Mouse (Mus musculus) frontal cortex, postnatal 10 days (tissue): Measurements from ENCODE around the gene Capn13.
A peak's percentile ranks its signal among the peaks of the same experiment; 100 is the strongest.

Experiments
- DNase-seq, 2 experiments: peaks; one replicate each; pipeline ENCODE4 v3.0.0; 2022; ENCODE audit warnings: low spot score in 2 of 2, mixed read lengths in 1 of 2

Capn13 gene

GRCm38 (mm10) chr17:73400862-73401261 is at the start of gene Capn13:
Capn13 (minus strand) TSS chr17:73400866.
- no peak for DNase-seq

GRCm38 (mm10) chr17:73449104-73449503 is 48.4 kb upstream of the Capn13 start:
- no peak for DNase-seq

GRCm38 (mm10) chr17:73440798-73441197 is 40.1 kb upstream of the Capn13 start:
- DNase-seq, result no peak

DNA sequence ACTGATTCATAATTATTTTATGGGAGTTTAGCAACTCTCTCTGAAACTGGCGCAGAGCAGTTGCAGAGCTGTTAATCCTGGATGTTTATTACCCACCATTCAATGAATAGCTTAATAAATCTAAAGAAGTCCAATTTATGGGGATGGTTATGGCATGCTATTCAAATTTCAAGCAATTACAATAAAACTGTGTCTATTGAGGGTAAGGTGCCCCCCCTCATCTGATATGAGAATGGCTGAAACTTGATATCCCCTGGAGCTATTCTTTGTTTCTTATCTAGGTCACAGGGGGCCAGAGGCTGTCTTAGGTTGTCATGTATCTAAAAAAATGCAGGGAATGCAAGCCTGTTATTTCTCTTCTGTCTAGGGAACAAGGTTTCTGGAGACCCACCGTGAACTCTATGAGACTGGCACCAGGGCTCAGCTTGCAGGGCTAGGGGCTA is 31.9 kb upstream of the Capn13 start:
- DNase-seq, result no peak

- DNase-seq, result no peak
Measured at GRCm38 (mm10) chr17:73432058-73432457, 31.4 kb upstream of the Capn13 start.

- DNase-seq, result peak in 1 of 2 experiments; percentile 7
Measured at GRCm38 (mm10) chr17:73417382-73417781, 16.7 kb upstream of the Capn13 start.

- DNase-seq, result no peak
Measured at GRCm38 (mm10) chr17:73416181-73416795, 15.6 kb upstream of the Capn13 start.

GRCm38 (mm10) chr17:73411817-73412216 is 11.2 kb upstream of the Capn13 start:
- no peak for DNase-seq

GRCm38 (mm10) chr17:73401272-73401671 is 606 bp upstream of the Capn13 start:
- DNase-seq, result no peak

DNA sequence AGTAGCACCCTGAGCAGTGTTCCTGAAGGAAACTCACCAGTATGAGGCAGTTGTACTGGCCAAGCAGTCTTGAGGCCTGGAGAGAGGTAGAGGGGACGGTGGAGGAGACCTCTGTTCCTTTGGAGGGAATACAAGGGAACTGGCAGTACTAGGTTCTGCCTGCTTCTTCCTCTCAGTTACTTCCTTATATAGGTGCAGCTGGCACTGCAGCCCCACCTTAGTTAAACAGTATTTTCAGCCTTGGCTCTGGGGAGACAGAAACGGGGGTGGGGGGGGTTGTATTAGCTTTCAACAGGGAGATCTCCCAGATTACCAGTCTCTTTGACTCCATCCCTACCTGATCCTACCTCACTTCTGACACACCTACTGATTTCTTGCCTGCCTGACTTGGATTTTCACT is 1.5 kb downstream of the Capn13 start:
- DNase-seq, result no peak

DNA sequence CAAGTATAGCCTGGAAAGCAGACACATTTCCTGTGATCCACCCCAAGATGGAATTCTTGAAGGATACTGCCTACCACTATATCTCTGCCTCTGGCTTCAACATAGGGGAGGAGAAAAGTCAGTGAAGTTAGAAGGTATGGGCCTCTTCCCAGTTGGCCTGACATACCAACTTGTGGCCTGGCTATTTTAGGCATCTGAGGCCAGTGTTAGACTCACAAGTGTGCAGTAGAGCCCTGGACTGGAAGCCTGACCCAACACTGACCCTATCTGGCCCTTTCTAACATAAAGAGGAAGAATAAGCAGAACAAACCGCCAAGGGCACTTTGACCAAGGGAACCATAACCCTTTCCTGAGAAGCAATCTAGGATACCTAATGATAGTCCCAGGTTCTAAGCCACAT is 7.3 kb downstream of the Capn13 start:
- DNase-seq, result no peak

- peak; percentile 14 to 30 for DNase-seq
Measured at GRCm38 (mm10) chr17:73391771-73392170, 8.9 kb downstream of the Capn13 start.

- no peak for DNase-seq
Measured at GRCm38 (mm10) chr17:73390191-73391089, 10.2 kb downstream of the Capn13 start.

GRCm38 (mm10) chr17:73389336-73389735 is 11.3 kb downstream of the Capn13 start:
- no peak for DNase-seq

DNA sequence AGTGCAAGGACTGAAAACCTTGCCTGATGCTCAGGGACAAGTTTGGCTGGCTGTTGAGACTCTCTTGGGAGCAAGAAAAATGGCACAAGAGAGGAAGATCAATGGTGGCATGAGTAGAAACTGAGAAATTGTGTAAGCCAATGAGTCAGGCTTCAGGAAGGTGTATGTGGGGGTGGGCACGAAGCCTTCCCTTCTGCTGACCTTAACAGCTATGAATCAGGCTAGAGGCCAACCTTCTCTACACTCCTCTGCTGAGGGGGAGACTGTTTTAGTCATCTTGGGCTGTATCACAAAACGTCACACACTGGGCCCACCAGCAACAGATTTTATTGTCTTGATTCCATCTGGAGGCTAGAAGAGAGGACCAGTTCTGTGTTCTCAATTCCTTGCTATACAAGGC is 14.1 kb downstream of the Capn13 start:
- DNase-seq, result no peak

DNA sequence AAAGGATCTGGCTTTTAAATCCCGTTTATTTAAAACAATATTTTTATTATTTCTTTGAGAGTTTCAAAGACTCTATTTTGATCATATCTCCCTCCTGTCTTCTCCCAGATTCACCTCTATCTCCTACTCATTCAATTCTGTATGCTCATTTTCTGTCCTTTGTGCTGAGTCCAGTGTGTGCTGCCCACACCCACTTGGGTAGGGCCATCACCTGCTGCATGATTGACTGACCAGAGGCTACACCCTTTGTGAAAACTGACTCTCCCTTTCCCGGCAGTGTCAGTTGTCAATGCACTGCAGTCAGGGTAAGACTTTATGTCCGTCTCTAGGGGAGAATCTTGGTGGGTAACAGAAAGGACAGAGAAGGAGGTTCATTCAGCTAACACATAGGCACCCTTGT is 14.7 kb downstream of the Capn13 start:
- no peak for DNase-seq

DNA sequence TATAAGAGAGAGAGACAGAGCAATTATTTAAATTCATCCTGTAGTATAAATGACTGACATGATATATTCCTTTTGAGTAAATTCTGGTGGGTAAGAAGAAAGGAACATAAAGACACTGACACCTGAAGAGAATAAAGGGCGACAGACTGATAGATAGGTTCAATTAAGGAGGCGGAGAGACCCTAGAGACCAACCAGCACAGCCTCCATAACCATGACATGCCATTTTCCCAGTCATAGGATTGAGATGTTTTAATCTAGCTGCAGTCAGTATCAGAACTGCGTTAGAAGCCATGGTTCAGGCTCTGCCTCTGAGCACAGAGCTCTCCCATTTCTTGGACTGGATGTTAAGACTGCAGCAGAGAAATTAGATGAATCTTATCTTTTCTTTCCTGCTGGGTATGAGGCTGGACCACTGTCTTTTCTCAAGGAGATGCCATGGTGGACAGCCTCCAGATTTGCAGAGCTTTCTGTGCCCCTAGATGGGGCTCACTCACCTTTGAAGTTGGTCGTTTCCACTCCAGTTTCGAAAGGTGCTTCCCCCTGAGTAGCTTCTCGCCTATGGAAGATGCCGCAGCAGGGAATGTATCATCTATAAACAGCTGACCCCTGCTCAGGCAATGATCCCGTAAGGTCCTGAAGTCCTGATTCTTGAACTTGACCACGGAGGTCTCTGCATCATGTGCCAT is 18.2 kb downstream of the Capn13 start:
- DNase-seq, result no peak

- DNase-seq, result no peak
Measured at GRCm38 (mm10) chr17:73381681-73382080, 19.0 kb downstream of the Capn13 start.

- DNase-seq, result no peak
Measured at GRCm38 (mm10) chr17:73377778-73378484, 22.7 kb downstream of the Capn13 start.

- no peak for DNase-seq
Measured at GRCm38 (mm10) chr17:73367334-73367733, 33.3 kb downstream of the Capn13 start.

GRCm38 (mm10) chr17:73361054-73361453 is 39.6 kb downstream of the Capn13 start:
- DNase-seq, result no peak
